16 mouse cellular contexts compared by ENCODE assay signal in the genomic region with DNA sequence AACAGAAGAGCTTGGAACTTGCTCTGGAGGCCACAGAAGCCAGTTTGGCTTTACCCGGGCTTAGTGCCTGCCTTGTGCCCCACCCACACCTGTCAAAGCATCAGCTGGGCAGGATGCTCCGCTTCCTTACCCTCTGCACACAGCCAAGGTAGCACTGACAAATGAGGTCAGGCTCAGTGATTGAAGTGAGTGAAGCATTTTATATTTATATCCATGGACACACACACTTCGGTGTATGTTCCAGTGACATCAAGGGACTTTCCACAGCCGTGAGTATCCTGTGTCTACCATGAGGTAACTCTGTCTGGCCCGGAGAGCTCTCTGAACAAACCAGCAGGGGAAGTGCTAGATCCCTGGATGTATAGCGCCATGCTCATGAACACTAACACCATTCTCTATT.
"Had no signal": no experiment of that assay in that cellular context is flagged by ENCODE, and none has a peak within 500 bp of the region (broad histone marks: within the 10 kb centered on the region; RNA-seq: fewer than 3 reads in every experiment).

No protein-coding gene starts in this region.

- DNase-seq: gastrocnemius, postnatal 14 days; heart, adult 2 months; heart, postnatal 10 days; heart, postnatal 4 days; kidney, adult 18-20 months; kidney, adult 8-10 months; kidney, postnatal 10 days; kidney, postnatal 25 days; layer of hippocampus, adult 9-11 months; layer of hippocampus, postnatal 36 days; left cerebral cortex, postnatal 4 days had no signal

- ATAC-seq: hindbrain, embryonic 16.5 days; inflammation-experienced regulatory T-cells, adult 6 months; intestine, embryonic 15.5 days; intestine, postnatal 0 days; liver, embryonic 12.5 days had no signal
